Mouse (Mus musculus): ENCODE measurements around the gene Pkd1. TPM values are rescaled to one million over a fixed set of nuclear protein-coding genes. Genes with fewer than 3 reads are reported as not detected.

Gene Pkd1
- total RNA-seq, 1 experiment from 2014 or later, result 9.1 TPM

DNA sequence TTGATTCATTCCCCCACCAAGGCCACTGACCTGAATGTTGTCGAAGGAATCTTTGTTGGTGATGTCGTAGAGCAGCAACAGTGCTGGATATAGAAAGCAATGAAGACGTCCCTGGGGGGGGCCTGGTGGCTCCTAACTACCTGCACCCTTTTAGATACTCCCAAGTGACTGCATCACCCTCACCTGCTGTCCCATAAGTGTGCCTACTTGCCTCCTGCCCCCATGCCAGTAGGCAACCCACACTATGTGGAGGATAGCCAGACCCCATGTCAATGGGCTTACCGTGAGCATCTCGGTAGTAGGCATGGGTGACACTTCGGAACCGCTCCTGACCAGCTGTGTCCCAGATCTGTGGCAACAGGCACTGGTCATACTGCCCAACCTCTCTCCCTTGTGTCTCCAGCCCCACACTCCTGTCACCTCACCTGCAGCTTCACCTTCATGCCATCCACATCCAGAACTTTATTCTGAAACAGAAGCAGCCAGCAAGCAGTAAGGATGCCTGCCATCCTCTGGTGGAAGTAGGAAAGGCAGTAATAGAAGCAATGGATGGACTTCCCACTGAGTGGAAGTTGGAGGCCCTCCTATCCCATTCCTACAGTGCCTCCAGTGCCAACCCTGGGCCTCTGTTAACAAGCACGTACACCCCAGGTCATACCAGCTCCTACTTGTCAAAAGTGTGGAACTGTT lies 19.1 kb upstream of the Pkd1 start:
- ATAC-seq (replicated peaks; ENCODE audit: insufficient number of reproducible peaks, low FRiP score, low TSS enrichment, poor library complexity, severe bottlenecking), result no peak

- no peak for ATAC-seq (replicated peaks; ENCODE audit: insufficient number of reproducible peaks, low FRiP score, low TSS enrichment, poor library complexity, severe bottlenecking)
Observed at GRCm38 (mm10) chr17:24531064-24531463, 18.6 kb upstream of the Pkd1 start.

- no peak for ATAC-seq (replicated peaks; ENCODE audit: insufficient number of reproducible peaks, low FRiP score, low TSS enrichment, poor library complexity, severe bottlenecking)
Observed at GRCm38 (mm10) chr17:24532045-24532444, 17.6 kb upstream of the Pkd1 start.

DNA sequence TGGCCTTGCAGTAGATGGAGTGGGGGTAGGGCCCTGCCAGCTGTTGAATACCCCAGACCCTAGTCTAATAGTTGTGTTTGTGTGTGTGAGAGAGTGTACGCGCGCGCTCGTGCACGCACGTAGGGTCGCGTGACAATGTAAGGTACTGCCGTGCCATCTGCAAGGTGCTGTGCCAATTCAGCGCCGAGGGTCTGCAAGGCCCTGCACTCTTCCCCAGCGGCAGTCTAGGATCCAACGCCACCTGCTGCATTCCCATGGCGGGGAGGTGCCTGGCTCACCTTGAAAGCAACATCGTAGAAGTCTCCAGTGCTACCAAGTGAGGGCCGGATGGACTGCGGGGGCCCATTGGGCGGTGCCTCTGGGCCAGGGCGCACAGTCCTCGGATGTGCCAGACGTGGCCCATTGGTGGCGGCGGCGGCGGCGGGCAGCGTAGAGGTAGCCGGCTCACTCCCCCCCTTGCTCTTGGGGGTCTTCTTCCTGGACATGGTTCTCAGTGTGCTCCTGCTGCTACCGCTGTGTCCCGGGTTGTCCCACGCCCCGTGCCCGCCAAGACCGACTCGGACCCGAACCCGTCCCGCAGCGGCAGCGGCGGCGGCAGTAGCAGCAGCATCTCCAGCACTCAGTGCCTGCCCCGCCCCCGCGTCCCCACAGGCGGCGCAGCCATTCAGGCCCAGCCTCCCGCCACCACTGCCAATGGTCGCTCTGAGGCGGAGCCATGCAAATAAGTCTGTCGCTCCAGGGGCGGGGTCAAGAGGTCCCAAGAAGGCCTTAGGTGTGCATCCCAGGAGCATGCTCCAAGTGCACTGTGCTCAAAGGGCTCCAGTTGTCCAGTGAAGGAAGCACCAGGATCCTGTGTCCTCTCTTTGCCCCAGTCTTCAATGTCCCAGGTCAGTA lies 16.3 kb upstream of the Pkd1 start:
- peak; percentile 74 for ATAC-seq (replicated peaks; ENCODE audit: insufficient number of reproducible peaks, low FRiP score, low TSS enrichment, poor library complexity, severe bottlenecking)

GRCm38 (mm10) chr17:24534160-24534718 lies 15.4 kb upstream of the Pkd1 start, which contains the start of gene Rab26:
Rab26 (minus strand) TSS chr17:24534210.
- ATAC-seq (replicated peaks; ENCODE audit: insufficient number of reproducible peaks, low FRiP score, low TSS enrichment, poor library complexity, severe bottlenecking), result no peak

- no peak for ATAC-seq (replicated peaks; ENCODE audit: insufficient number of reproducible peaks, low FRiP score, low TSS enrichment, poor library complexity, severe bottlenecking)
Observed at GRCm38 (mm10) chr17:24535300-24535699, 14.3 kb upstream of the Pkd1 start.

DNA sequence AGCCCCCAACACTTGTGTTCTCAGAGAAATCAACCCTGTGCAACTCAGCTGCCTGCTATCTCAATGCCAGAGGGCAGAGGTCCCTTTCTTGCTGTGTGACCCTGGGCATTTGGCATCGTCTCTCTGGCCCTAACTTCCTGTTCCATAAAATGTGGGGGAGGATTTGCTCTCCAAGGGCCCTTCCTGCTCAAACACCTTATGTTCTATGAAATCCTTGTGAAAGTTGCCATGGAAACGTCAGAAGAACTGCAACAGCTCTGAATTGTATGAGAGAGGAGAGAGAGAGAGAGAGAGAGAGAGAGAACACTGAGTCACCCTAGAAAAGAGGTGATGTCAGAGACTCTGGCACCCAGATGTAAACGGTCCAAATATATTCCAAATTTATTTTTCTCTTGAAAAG lies 12.1 kb upstream of the Pkd1 start:
- ATAC-seq (replicated peaks; ENCODE audit: insufficient number of reproducible peaks, low FRiP score, low TSS enrichment, poor library complexity, severe bottlenecking), result no peak

DNA sequence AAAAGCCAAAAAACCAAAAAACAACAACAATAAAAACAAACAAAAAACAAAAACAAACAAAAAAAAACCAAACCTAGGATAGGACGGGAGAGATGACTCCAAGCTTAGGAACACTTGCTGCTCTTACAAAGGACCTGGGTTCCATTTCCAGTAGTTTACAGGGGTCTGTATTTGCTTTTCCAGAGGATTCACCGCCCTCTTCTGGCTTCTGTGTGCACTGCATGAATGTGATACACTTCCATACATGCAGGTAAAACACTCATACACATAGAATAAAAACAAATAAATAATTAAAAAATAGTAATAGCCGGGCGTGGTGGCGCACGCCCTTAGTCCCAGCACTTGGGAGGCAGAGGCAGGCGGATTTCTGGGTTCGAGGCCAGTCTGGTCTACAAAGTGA lies 10.7 kb upstream of the Pkd1 start:
- ATAC-seq (replicated peaks; ENCODE audit: insufficient number of reproducible peaks, low FRiP score, low TSS enrichment, poor library complexity, severe bottlenecking), result no peak

- peak; percentile 92 for ATAC-seq (replicated peaks; ENCODE audit: insufficient number of reproducible peaks, low FRiP score, low TSS enrichment, poor library complexity, severe bottlenecking)
Observed at GRCm38 (mm10) chr17:24540375-24540774, 9.3 kb upstream of the Pkd1 start.

- no peak for ATAC-seq (replicated peaks; ENCODE audit: insufficient number of reproducible peaks, low FRiP score, low TSS enrichment, poor library complexity, severe bottlenecking)
Observed at GRCm38 (mm10) chr17:24544613-24545012, 5.0 kb upstream of the Pkd1 start.

GRCm38 (mm10) chr17:24545247-24545646 lies 4.4 kb upstream of the Pkd1 start:
- ATAC-seq (replicated peaks; ENCODE audit: insufficient number of reproducible peaks, low FRiP score, low TSS enrichment, poor library complexity, severe bottlenecking), result no peak

DNA sequence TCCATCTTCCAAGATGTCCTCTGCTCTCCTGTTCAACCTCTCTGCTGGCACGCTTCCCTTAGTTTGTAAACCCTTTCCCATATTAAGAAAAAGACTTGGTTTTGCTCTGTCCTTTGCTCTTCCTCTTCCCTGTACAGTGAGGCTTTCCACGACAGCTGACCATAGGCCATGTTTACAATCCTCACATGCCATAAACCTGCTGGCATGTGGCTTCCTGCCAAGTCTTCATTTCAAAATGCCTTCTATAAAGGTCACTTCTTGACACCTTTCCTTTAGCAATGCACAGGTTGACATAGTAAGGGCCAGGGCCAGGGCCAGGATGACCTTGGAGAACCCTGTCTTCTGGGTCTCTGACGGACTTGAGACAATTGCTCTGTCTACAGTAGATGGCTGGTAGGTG lies 3.4 kb upstream of the Pkd1 start:
- no peak for ATAC-seq (replicated peaks; ENCODE audit: insufficient number of reproducible peaks, low FRiP score, low TSS enrichment, poor library complexity, severe bottlenecking)

- no peak for ATAC-seq (replicated peaks; ENCODE audit: insufficient number of reproducible peaks, low FRiP score, low TSS enrichment, poor library complexity, severe bottlenecking)
Observed at GRCm38 (mm10) chr17:24548435-24548834, 1.2 kb upstream of the Pkd1 start.

- ATAC-seq (replicated peaks; ENCODE audit: insufficient number of reproducible peaks, low FRiP score, low TSS enrichment, poor library complexity, severe bottlenecking), result no peak
Observed at GRCm38 (mm10) chr17:24548921-24549617, 565 bp upstream of the Pkd1 start.

GRCm38 (mm10) chr17:24550416-24551049 lies 899 bp downstream of the Pkd1 start:
- ATAC-seq (replicated peaks; ENCODE audit: insufficient number of reproducible peaks, low FRiP score, low TSS enrichment, poor library complexity, severe bottlenecking), result no peak

DNA sequence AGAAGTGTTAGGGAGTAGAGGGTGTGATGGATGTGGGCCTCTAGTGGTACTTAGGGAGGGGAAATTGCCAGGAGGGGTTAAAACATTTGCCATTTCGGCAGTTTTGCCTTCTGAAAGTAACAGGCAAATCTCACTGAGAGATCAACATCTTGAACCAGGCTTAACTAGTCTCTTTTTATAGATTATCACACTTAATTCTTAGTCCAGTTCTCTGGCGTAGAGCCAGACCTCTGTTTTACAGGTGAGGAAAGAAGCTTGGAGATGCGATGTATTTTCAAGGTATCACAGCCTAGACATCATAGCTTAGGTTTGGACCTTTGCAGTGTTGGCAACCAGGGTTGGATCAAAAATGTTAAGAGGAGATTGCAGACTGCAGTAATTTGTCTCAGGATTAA lies 1.4 kb downstream of the Pkd1 start:
- ATAC-seq (replicated peaks; ENCODE audit: insufficient number of reproducible peaks, low FRiP score, low TSS enrichment, poor library complexity, severe bottlenecking), result no peak

- ATAC-seq (replicated peaks; ENCODE audit: insufficient number of reproducible peaks, low FRiP score, low TSS enrichment, poor library complexity, severe bottlenecking), result no peak
Observed at GRCm38 (mm10) chr17:24557091-24557490, 7.5 kb downstream of the Pkd1 start.

DNA sequence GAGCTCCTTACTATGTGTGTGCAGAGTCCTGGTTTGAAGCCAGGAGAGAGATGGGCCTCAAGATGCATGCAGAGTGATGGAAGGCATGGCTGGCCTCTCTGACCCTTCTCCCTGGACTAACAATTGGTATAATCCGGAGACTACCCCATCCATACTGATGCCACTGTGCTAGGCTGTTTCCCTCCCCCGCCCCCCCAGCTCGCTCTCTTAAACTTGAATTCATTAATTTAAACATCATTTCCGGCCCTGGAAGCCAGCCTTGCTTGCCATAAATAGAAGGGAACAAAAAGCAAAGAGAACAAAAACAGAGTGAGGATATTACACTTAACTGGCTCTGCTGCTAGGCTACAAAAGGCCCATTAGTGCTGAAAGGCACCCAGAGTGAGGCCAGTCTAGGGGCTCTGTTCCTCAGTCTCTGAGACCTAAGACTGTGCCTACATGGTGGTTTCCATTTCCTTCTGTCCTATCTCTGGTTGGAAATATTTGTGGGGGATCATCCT lies 9.0 kb downstream of the Pkd1 start:
- ATAC-seq (replicated peaks; ENCODE audit: insufficient number of reproducible peaks, low FRiP score, low TSS enrichment, poor library complexity, severe bottlenecking), result no peak

- ATAC-seq (replicated peaks; ENCODE audit: insufficient number of reproducible peaks, low FRiP score, low TSS enrichment, poor library complexity, severe bottlenecking), result no peak
Observed at GRCm38 (mm10) chr17:24559146-24559545, 9.5 kb downstream of the Pkd1 start.

Measured in monocyte, adult 5-6 weeks (primary cell).